Mouse (Mus musculus) MEL-GATA-1-ER (cell line): Measurements from ENCODE around the gene Fam117a.
A peak's percentile ranks its signal among the peaks of the same experiment; 100 is the strongest.

Source experiments
- DNase-seq: peaks from one replicate; pipeline ENCODE4 v3.0.0-alpha.2; 2012; ENCODE audit warnings: low read depth; ENCODE audit errors: extremely low read depth

The Fam117a gene

DNA sequence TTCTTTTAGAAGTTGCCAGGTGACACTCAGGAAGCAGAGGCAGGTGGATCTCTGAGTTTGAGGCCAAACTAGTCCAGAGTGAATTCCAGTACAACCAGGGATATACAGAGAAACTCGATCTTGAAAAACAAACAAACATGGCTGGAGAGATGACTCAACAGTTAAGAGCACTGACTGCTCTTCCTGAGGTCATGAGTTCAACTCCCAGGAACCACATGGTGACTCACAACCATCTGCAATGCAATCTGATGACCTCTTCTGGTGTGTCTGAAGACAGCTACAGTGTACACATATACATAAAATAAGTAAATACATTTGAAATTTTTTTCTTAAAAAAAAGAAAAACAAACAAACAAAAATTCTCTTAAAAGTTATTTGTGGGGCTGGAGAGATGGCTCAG is 6.2 kb upstream of the Fam117a start:
- DNase-seq = no peak

DNA sequence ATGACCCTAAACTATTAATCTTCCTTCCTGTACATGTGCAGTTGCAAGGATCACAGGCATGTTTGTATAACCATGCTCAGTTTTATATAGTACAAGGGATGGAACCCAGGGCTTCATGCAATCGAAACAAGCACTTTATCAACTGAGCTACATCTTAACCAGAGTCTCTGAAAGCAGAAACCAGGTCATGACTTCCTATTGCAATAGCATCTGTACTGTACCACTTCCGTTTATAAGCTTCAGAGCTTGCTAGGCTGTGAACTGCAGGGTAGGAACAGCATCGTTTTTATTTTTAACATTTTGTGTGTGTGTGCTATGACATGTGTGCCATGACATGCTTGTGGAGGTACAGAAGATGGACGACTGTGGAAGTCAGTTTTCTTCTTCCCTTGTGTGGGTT is 3.6 kb upstream of the Fam117a start:
- DNase-seq = peak; percentile 59

DNA sequence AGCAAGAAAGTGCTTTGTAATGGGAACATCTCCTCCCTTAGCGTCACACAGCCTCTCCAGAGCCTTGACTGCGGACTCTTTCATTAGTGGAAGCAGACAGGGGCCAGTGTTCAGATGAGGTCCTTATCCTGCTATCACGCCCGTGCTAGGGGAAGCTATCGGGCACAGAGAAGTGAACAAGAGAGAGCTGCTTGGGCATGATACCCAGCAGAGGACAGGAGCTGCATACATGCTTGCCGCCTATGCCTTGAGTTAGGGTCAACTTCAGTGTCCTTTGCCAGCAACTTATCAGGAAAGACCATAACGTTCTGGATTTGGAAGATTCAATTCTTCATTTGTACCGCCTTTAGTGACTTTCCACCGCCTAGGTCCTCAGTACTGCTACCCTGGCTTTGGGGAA is 3.0 kb upstream of the Fam117a start:
- DNase-seq = peak; percentile 73

DNA sequence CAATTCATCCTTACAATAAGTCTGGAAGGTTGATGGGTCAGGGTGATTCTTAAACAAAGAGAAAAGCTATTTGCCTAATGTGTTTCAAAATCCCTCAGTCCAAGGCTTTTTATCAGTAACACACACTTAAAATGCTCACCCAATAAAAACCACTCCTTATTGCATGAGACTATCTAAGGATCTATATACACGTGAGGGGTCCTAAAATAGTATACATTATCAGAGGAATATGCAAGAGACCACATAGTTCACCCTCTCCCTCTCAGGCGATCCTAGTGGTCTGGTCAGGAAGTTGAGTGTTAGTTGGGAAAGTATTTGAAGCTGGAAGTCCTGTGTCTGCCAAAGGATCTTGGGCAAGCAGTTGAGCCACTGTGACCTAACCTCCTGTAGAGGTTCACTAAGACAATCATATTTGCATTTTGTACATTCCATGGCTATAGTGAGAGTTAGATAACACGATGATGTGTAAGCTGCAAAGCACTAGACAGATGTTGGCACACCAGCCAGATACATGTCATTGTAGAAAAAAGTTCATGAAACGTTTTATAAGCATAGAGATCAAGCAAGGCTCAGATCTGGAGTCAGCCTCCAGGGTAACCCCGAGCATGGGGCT is 2.3 kb upstream of the Fam117a start:
- DNase-seq = no peak

DNA sequence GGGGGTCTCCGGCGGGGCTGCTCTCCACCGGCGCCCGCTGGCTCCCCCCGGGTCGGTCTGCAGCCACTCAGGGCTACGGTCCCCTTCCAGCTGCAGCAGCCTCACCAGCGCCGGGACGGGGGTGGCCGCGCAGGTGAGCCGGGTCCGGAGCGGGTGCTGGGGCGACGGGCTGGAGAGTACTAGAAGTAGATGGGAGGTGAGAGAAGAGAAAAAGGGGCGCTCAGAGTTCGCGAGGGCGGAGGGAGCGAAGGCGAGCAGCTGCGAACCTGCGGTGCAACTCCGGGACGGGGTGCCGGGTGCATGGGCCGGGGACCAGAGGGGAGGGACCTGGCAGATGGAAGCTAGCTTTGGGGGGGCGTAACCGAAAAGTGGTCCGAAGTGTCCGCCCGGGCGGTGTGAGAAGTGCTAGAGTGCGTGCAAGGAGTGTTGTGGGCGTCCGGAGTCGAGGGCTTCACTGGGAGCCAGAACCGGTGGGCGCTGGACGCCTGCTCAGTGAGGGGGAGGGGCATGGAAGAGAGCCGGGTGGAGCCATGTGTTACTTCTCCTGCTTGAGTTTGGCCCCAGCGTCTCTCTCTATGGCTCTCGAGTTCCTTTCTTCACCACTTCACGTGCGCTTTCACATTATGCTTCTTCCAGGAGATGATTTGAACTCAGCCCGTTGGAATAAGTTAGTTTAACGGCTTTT is 453 bp downstream of the Fam117a start:
- DNase-seq = peak; percentile 45

DNA sequence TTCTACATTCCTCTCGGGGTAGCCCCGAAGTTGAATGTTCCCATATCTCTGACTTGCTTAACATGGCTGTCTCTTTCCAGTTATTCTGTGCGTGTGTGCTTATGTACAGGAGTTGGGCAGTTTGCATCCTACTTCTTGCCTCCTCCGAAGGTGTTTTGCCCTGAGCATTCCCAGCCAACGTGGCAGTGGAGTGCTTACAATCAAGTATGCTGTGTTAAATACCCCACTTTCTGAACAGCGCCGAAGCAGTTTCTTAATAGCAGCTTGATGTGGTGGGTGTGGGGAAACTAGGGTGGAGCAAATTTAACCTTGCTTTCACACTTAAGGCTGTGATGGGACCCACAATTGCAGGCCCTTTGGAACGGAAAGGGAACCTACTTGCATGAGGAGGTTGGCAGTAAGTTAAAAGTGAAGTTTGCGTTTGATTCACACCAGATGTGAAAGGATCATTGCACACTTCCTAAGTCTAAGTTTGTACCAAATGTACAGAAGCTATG is 1.1 kb downstream of the Fam117a start:
- DNase-seq = no peak

DNA sequence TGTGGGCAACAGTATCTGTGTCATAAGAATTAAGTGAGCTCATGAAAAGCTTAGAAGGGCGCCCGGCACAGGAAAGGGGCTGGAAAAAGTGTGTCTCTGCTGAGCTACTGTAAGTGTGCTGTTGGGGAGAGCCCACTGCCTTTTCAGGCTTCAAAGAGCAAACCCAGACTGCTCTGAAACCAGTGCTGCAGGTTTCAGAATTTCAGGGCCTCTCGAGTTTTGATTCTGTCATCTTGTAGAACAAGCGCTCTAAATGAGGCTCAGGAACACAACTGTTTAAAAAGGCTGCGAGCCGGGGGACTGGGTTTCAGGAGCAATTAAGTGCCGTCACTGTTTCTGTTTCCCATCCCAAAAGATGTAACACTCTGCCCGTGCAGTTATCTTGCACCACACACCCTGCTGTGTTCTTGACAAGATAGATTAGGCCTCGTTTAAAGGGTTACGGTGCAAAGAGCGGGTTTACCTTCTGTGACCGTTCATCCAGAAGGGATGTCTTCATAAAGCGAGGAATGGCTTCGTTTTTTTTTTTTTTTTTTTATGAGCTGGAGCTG is 2.7 kb downstream of the Fam117a start:
- DNase-seq = peak; percentile 92

DNA sequence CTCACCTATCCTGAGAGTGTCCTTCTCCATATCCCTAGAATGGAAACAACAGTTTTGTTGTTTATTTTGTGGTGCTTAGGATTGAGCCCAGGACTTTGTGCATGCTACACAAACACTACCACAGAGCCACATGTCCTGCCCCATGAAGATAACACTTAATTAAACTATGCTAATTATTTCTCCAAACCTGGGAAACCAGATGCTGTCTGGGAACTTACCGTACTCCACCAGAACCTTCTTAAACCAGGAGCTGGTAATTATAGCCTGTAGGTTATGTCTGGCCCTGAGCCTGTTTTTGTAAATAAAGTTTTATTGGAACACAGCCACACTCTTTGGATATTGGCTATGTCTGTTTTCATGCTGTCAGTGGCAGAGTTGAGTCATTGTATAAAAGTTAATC is 3.4 kb downstream of the Fam117a start:
- no peak for DNase-seq

DNA sequence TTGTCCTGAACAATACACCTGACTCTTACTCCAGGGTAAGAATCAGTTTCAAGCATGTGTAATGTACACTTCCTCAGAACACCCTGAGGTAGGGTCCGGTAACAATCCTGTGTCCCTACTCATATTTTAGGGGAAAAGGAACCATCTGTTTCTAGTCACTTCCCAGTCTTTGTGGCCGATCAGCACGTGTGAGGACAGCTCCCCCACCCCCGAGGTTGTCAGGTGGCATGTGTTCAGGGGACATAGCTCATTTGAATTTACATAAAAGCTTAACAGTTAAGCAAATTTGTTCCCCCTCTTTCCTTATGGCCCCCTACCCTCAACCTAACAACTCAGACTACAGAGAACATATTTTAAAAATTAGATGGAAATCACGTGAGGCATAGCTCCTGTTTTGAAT is 3.8 kb downstream of the Fam117a start:
- DNase-seq = no peak

DNA sequence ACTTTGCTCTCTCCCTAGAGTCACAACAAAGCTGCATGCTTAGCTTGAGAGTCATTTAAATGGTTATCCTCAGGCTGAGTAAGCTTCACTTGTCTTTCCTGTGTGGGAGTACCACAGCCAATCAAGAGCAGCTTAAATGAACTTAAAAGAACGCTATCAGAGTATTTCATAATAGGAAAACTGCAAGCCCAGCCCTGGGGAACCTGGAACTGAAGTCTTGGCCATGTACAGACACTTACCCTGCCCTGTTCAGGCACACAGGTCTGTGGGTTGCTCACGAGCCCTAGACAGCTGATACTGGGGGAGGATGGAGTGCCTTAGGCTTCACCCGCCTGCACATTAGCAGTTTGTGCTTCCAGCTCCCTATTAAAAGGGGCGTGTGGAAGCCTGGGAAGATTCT is 6.4 kb downstream of the Fam117a start:
- DNase-seq = no peak

DNA sequence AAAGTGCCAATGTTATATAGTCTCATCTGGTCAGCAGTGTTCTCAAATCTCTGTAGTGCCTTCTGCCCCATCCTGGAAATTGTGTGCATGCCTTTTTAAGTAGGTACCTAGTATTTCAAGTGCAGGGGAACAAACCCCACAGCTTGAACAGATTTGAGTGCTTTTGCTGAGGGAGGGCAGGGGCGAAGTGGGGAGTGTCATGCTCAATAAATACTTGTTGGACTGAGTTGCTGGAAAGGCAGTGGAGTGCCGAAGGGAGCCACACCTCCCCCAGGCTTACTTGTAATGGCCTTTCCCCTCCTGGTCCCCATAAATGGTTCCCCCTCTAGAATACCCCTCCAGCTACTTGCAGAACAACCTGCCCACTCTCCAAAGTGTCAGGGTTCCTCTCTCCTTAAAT is 7.4 kb downstream of the Fam117a start:
- DNase-seq = no peak

DNA sequence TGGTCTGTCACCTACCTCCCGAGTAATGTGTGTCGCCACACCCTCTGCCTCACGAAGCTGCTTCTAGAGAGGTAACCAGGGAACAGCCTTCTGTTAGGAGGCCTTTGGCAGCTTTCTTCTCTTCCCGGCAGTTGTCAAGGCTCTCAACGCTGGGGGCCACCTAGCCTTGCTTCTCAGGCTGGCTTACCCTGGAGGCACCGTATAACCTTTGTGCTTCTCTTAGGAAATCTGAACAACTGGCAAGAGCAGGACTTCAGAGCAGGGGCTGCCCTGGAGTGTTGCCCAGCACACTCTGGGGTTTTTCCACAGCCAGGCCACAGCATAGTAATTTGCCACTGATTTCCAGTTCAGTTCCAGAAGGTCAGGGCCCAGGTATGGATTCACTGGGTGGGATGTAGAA is 13.5 kb downstream of the Fam117a start:
- no peak for DNase-seq

DNA sequence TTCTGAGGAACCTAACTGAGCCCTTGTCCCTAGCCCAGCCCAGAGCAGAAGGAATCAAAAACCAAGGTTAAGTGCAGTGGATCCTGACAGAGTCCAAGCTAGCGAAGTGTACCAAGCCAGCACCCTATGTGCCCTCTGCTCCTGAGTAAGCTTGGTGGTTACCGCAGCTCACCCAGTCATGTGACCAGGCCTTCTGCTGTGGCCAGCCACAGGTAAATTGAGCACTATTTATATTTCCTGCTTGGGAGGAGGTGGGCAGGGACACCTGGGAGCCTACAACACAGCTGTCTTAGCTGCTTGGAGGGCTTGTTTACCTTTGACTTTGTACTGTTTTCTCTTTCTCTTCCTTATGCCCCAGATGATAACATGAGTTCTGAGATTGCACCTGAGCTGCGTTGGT is 14.1 kb downstream of the Fam117a start:
- DNase-seq = no peak

DNA sequence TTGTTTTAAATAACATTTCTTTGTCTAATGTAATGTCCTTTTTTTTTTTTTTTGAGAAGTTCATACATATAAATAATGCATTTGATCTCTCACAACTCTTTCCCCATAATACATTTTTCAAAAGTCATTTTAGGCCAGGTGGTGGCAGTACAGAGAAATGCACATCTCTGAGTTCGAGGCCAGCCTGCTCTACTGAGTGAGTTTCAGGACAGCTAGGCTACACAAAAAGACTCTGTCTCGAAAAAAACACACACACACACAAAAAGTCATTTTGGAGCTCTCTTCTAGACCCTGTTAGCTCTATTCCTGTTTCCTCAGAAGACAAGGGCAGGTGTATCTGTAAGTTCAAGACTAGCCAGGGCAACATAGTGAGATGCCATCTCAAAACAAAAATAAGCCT is 15.9 kb downstream of the Fam117a start:
- DNase-seq = no peak

DNA sequence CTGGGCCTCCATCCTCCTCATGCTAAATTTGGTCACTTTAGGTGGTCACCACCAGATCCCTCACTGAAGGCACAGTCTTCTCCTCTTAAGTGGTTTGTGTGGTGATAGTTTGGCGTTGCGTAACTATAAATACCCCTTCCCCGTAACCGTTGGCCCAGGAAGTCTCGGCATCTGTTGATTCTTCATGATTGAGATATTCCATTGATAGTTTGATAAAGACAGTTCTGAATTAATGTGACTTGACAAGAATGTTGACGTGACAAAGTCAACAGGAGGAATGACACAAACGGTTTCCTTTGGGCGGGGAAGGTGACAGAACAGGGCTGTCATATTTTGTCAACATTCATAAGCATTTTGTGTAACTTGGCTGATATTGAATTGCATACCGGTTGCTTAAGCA is 16.4 kb downstream of the Fam117a start:
- DNase-seq = no peak

DNA sequence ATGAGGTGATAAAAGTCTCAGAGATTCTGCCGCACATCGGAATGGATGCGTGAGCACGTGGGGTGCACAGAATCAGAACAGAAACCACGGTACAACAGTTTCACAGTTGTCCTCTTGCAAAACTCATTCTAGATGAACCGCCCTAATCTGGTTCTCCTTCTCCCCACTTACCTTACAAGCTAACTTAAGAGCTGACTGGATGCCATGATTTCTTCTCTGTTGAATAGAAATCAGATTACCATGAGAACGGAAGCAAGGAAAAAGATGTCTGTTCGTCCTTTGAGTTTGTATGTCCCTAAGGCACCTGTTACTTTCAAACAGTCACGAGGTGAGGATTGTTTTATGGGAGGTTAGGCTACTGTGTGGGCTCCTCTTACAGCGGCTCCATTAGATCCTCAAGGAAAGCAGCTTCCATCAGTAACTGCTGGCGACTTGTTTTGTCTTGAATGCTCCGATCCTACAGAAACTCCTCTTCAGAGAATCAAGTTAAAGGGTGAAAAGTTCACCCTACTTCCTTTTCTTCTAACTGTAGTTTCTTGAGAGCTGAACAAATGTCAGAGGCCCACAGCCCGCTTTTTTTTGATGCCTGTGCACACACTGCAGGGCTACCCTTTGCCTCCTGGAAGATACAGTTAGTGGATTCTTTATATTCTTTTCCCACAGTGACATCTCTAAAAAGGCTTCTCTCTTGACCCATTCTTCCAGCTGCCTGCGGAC is 17.6 kb downstream of the Fam117a start:
- DNase-seq = no peak

DNA sequence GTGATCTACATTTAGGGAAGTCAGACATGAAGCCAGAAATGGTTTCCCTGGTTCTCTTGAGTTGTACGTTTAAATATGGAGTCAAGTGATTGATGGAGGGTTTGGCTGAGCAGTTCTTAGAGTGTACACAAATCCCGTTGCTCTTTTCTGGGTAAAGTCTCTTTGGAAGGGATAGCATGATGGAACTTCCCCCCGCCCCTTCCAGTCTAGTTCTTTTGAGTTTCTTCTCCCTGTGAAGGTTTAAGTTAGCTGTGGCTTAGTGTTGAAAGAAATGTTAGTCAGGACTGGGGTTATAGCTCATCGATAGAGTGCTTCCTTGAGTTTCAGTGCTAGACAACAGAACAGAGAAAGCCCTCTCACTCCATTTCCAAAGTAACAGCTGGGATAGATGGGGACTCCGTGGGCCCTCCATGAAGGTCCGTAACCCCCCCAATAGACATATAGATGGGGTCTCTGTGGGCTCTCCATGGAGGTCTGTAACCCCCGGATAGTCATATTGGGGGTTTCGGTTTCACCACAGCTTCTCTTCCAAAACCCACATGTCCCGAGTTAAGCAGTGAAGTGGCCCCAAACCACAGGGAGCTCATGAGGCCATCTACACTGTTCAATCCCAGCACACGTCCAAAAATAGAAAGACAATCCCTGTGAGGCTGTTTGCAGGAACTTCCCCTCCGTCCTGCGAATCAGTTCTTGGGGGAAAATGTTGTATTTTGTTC is 18.3 kb downstream of the Fam117a start:
- no peak for DNase-seq

DNA sequence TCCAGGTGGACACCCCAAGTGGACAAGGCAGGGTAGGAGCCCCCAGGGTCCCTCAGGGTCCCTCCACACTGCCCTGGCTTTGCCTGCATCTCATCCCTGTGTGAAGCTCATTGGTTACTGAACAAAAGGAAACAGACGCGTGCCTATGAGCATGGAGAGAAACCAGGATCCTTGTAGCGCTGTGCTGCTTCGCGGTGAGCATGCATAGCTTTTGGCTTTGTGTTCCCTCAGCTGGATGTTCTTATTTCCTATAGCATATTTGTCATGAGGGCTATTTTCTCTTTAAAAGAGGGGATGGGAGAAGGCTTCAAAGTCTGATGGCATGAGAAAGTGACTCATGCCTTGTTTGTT is 18.8 kb downstream of the Fam117a start:
- no peak for DNase-seq

DNA sequence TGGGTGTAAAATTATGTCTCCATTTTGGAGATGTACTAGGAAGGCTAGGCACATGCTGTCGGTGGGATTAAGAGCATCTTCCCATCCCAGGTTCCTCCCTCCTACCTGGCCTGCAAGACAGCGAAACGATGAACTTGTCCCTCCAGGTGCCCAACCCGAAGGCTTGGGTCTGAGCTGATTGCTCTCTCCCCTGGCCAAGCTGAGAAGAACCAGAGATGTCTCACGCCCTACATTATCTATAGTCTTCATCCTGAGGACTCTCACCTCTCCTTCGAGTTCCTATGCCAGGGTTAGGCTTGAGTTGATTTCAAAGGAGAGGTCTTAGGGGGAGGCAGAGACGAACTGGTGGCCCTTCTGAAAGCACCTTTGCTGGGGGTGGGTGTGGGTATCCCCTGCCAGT is 19.2 kb downstream of the Fam117a start:
- DNase-seq = no peak

DNA sequence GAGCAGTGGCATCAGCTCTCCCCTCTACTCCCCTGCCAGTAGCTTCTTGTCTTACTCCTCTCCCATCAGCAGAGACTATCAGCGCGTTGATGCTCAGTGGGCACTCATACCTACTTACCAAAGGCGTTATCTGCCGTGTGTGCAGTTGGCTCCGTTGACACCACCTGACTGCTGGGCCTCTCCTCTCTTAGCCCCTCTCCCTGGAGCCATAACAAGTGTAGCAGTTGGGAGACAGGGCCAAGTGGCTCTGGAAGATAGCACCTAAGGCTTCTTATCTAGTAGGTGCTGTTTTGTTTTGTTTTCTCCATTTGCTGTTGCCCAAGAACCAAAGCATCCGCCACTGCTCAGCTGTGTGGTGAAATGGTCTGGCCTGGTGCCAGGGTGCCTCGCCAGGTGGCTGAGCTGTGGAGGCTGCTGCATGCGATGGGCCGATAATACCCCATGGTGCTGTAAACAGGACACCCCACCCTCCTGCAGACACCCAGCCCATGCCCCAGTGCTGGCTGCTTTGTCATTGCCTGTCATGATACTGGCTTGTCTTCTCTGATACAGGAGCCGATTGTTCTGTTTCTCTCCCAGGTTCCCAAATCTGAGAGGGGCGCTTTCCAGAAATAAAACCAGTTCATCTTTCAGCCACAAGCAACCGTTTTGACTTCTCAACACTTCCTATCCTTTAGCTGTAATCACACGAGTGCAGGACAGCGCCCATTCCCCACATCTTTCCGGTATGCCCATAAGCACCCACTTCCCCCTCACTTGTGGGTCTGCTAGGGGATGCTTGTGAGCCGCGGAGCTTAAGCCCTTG is 19.9 kb downstream of the Fam117a start:
- DNase-seq = peak; percentile 99

DNA sequence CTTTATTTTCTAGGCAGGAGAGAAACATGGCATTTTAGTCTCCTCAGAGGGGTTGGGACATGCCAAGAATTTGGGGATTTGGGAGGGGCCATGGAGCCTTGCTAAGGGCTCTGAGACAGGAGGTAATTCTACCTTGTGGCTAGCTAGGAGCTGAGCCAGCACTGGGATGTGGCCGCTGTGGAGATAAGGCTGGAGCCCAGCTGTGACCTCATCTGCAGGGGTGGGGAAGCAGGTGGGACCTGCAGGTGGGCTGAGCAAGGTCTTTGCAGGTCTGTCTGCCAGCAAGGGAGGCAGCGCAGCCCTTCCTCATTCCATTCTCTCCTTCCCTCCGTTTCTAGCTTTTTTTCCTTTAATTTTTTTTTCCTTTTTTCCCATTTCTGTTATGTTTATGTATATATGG is 21.4 kb downstream of the Fam117a start:
- no peak for DNase-seq
